Mouse (Mus musculus) heart, postnatal 0 days (tissue): ENCODE results near the gene Mrpl42. TPM values are rescaled to one million over a fixed set of nuclear protein-coding genes. Genes with fewer than 3 reads are reported as not detected.

Source experiments
- ATAC-seq: fragments of 200-750 bp; cut with Nextera tagmentation; 2 replicates; pipeline ENCODE4 v1.8.0; 2017; ENCODE audit warnings: low read depth, moderate number of reproducible peaks, moderate library complexity; ENCODE audit not compliant: insufficient read depth
- DNase-seq: peaks from one replicate; pipeline ENCODE4 v3.0.0-alpha.2; 2016; ENCODE audit warnings: low spot score
- H3K27ac ChIP-seq: fragments of 300-500 bp; sonication (generic); 2 replicates; pipeline ENCODE4 v1.5.1; 2014; ENCODE audit warnings: low read depth, mild to moderate bottlenecking
- H3K27me3 ChIP-seq: fragments of 300-500 bp; sonication (generic); 2 replicates; pipeline ENCODE4 v1.6.1; 2014; ENCODE audit warnings: low read length, mixed read lengths; ENCODE audit not compliant: control insufficient read depth, insufficient read depth
- H3K36me3 ChIP-seq: fragments of 300-500 bp; sonication (generic); replicated peaks from 2 replicates; pipeline ENCODE4 v1.6.1; 2014; ENCODE audit warnings: low read length, mixed read lengths; ENCODE audit not compliant: control insufficient read depth, insufficient read depth
- H3K4me1 ChIP-seq: fragments of 300-500 bp; sonication (generic); 2 replicates; pipeline ENCODE4 v1.6.1; 2014; ENCODE audit warnings: antibody characterized with exemption; ENCODE audit not compliant: control insufficient read depth, insufficient read depth
- H3K4me2 ChIP-seq: fragments of 300-500 bp; sonication (generic); 2 replicates; pipeline ENCODE4 v1.6.1; 2014; ENCODE audit warnings: low read depth, mild to moderate bottlenecking, low read length, moderate library complexity
- H3K4me3 ChIP-seq: fragments of 300-500 bp; sonication (generic); 2 replicates; pipeline ENCODE4 v1.5.1; 2014; ENCODE audit warnings: low read depth, low read length
- H3K9ac ChIP-seq: fragments of 300-500 bp; sonication (generic); replicated peaks from 2 replicates; pipeline ENCODE4 v1.6.1; 2014; ENCODE audit warnings: low read depth, low read length, mixed read lengths
- H3K9me3 ChIP-seq: fragments of 300-500 bp; sonication (generic); replicated peaks from 2 replicates; pipeline ENCODE4 v1.6.1; 2016; ENCODE audit warnings: low read length; ENCODE audit not compliant: control insufficient read depth
- CTCF ChIP-seq: IDR thresholded peaks from 2 replicates; pipeline ENCODE4 v1.5.1; 2016; ENCODE audit warnings: antibody characterized with exemption, control low read depth, low read depth
- EP300 ChIP-seq: IDR thresholded peaks from 2 replicates; pipeline ENCODE4 v1.6.1; 2016; ENCODE audit warnings: antibody characterized with exemption, low read depth
- WGBS: fragments of 180-500 bp; shearing (Covaris S2); extraction: QIAGEN DNeasy Blood & Tissue Kit; methylation state at CpG from one replicate; pipeline ENCODE4 v1.1.7; 2014; 5-methylcytosine and 5-hydroxymethylcytosine counted together
- polyA plus RNA-seq: library from polyadenylated mRNA; unstranded; fragments of >200 nt; fragmentation: Nextera tagmentation; extraction: Ambion mirVana; gene quantifications from 2 replicates; pipeline ENCODE4 v1.2.1, GENCODE M21; 2015
- total RNA-seq: library from RNA; depleted of rRNA; stranded (reverse); fragments of >200 nt; gene quantifications from 2 replicates; pipeline ENCODE4 v1.2.3, GENCODE M21; 2014; ENCODE audit warnings: low replicate concordance

The Mrpl42 gene
- total and polyA plus RNA-seq, 2 experiments from 2014 or later, result 645 to 928 TPM

DNA sequence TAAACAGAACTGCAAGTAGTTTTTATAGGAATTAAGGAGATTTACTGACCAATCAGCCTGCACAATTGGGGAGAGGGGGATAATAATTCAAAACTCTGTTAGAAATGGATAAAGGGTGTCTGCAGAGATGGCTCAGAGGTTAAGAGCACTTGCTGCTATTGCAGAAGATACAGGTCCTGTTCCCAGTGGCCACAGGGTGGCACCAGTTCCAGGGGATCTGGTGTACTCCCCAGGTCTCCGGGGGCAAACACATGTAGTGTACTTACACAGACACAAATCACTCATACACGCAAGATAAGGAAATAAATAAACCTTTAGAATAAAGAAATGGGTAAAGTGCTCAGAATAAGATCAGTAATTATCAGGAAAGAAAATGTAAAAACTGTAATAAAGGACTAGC, 12.1 kb downstream of the Mrpl42 start:
- Histone ChIP-seq H3K4me2 (no peak overlapping the region), H3K4me1 (no peaks in the 10 kb centered on the region), H3K9ac (no peak overlapping the region), H3K36me3 (peaks cover 93% of the 10 kb centered on the region), H3K27me3 (no peaks in the 10 kb centered on the region), H3K9me3 (peaks cover 3% of the 10 kb centered on the region; the same call in 1 of the 2 replicates), H3K27ac (no peak overlapping the region), H3K4me3 (no peak overlapping the region)
- ATAC-seq (no peak), DNase-seq (peak; percentile 32)
- TF ChIP-seq EP300, result no peak
- TF ChIP-seq CTCF, result peak; percentile 58
- 55% methylated on average over 2 of the region's 2 CpGs for WGBS

DNA sequence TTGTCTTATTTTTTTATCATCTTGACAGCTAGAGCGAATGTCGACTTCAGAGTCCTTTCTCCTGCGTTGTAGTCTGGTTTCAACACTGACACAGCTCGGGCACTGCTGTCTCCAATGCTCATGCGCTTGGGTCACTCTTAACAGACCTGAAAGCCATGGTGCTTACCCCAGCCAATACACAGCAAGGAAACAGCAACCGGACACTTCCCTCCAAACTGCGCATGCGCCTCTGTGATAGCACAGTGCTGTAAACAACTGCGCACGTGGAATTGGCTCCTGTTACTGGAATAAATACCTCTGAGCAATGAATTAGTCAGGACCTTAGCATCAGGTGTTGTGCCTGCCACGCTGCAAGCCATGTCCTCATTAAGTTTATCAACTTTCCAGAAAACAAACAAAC, 24.2 kb downstream of the Mrpl42 start:
- DNase-seq, result no peak
- WGBS, result 80% methylated on average over 11 of the region's 11 CpGs

GRCm38 (mm10) chr10:95475923-95476322, 25.8 kb downstream of the Mrpl42 start:
- Histone ChIP-seq H3K36me3 (peaks cover 9% of the 10 kb centered on the region), H3K27me3 (no peaks in the 10 kb centered on the region), H3K4me1 (no peaks in the 10 kb centered on the region), H3K9me3 (no peaks in the 10 kb centered on the region), H3K9ac (no peak overlapping the region), H3K4me2 (no peak overlapping the region), H3K4me3 (no peak overlapping the region), H3K27ac (no peak overlapping the region)
- peak; percentile 79 for DNase-seq
- 7% methylated on average over 10 of the region's 10 CpGs for WGBS
- 0 out of 2 replicates have a peak, but pooled peaks have one; percentile 68 for ATAC-seq
- TF ChIP-seq CTCF (peak; percentile 97), EP300 (no peak)

More for the DNA sequence above, 24.2 kb downstream of the Mrpl42 start:
- no peaks in the 10 kb centered on the region for H3K27me3 ChIP-seq
- ATAC-seq, result no peak
- H3K27ac ChIP-seq, result no peak overlapping the region
- no peak overlapping the region for H3K4me3 ChIP-seq
- TF ChIP-seq EP300 (no peak), CTCF (no peak)
- no peaks in the 10 kb centered on the region for H3K9me3 ChIP-seq
- no peak overlapping the region for H3K4me2 ChIP-seq
- no peak overlapping the region for H3K9ac ChIP-seq
- no peaks in the 10 kb centered on the region for H3K4me1 ChIP-seq
- H3K36me3 ChIP-seq, result peaks cover 23% of the 10 kb centered on the region

GRCm38 (mm10) chr10:95471889-95472547, 29.7 kb downstream of the Mrpl42 start:
- Histone ChIP-seq H3K36me3 (no peaks in the 10 kb centered on the region), H3K27ac (no peak overlapping the region), H3K4me1 (no peaks in the 10 kb centered on the region), H3K9ac (no peak overlapping the region), H3K9me3 (no peaks in the 10 kb centered on the region), H3K4me2 (no peak overlapping the region), H3K27me3 (no peaks in the 10 kb centered on the region), H3K4me3 (no peak overlapping the region)
- ATAC-seq (no peak), DNase-seq (no peak)
- WGBS, result 75% methylated on average over 11 of the region's 11 CpGs
- TF ChIP-seq EP300, result no peak
- TF ChIP-seq CTCF, result no peak

DNA sequence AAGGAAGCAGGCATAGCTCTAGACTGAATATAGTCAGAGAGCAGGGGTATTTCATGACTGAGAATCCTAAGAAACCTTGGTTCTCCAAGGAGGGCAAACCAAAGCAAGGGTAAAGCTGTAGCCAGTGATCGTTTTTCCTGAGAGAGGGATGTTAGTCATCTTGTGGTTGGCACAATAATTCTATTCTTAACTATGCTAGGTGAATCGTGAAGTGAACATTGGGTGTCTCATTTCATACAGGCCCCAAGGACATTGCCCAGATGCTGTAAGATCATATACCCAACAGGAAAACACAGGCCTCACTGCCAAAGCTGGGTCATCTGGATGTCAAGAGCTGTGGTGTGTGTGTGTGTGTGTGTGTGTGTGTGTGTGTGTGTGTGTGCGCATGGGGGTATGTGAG, 30.6 kb downstream of the Mrpl42 start:
- ATAC-seq, result no peak
- Histone ChIP-seq H3K9ac (no peak overlapping the region), H3K9me3 (no peaks in the 10 kb centered on the region), H3K4me2 (no peak overlapping the region), H3K27ac (no peak overlapping the region), H3K4me1 (no peaks in the 10 kb centered on the region), H3K36me3 (no peaks in the 10 kb centered on the region), H3K27me3 (no peaks in the 10 kb centered on the region), H3K4me3 (no peak overlapping the region)
- DNase-seq, result no peak
- WGBS, result 70% methylated on average over 3 of the region's 3 CpGs
- TF ChIP-seq CTCF (no peak), EP300 (no peak)

- no peaks in the 10 kb centered on the region for H3K36me3 ChIP-seq
- TF ChIP-seq CTCF, result no peak
- no peak for TF ChIP-seq EP300
- no peaks in the 10 kb centered on the region for H3K27me3 ChIP-seq
- DNase-seq, result no peak
- H3K9ac ChIP-seq, result no peak overlapping the region
- WGBS, result 46% methylated on average over 4 of the region's 4 CpGs
- no peaks in the 10 kb centered on the region for H3K9me3 ChIP-seq
- H3K4me2 ChIP-seq, result no peak overlapping the region
- no peak overlapping the region for H3K27ac ChIP-seq
- ATAC-seq, result no peak
- no peaks in the 10 kb centered on the region for H3K4me1 ChIP-seq
- H3K4me3 ChIP-seq, result no peak overlapping the region
These were observed 32.8 kb downstream of the Mrpl42 start for GRCm38 (mm10) chr10:95468894-95469293.
